Mouse (Mus musculus): ENCODE measurements around the gene Cmtm7. TPM values are rescaled to one million over a fixed set of nuclear protein-coding genes. Genes with fewer than 3 reads are reported as not detected.

Cmtm7 gene
- polyA plus RNA-seq, 1 experiment from 2014 or later: 57.0 TPM

GRCm38 (mm10) chr9:114778047-114778390, 3.6 kb downstream of the Cmtm7 start:
- WGBS: 89% methylated on average over 7 of the region's 7 CpGs
- H3K9me3 ChIP-seq (ENCODE audit: control insufficient read depth, low read length): no peaks in the 10 kb centered on the region
- no peaks in the 10 kb centered on the region for H3K36me3 ChIP-seq (ENCODE audit: control insufficient read depth, insufficient read depth, low read length)
- no peak overlapping the region for H3K9ac ChIP-seq (ENCODE audit: low read length)
- DNase-seq (ENCODE audit: low spot score): no peak
- H3K27ac ChIP-seq (ENCODE audit: low read depth, low read length): no peak overlapping the region
- H3K4me2 ChIP-seq (ENCODE audit: low read depth): no peak overlapping the region
- no peak overlapping the region for H3K4me3 ChIP-seq (ENCODE audit: low read depth, low read length)
- 0 out of 2 replicates have a peak, but pooled peaks cover 2% of the 10 kb centered on the region for H3K4me1 ChIP-seq (ENCODE audit: control insufficient read depth, insufficient read depth, low read length)
- ATAC-seq (ENCODE audit: insufficient read depth, low FRiP score, low TSS enrichment): no peak
- H3K27me3 ChIP-seq (ENCODE audit: control insufficient read depth, insufficient read depth, low read length): no peaks in the 10 kb centered on the region

- no peaks in the 10 kb centered on the region for H3K27me3 ChIP-seq (ENCODE audit: control insufficient read depth, insufficient read depth, low read length)
- no peak overlapping the region for H3K4me2 ChIP-seq (ENCODE audit: low read depth)
- WGBS: 88% methylated on average over 6 of the region's 6 CpGs
- H3K4me1 ChIP-seq (ENCODE audit: control insufficient read depth, insufficient read depth, low read length): 0 out of 2 replicates have a peak, but pooled peaks cover 2% of the 10 kb centered on the region
- DNase-seq (ENCODE audit: low spot score) (no peak), ATAC-seq (ENCODE audit: insufficient read depth, low FRiP score, low TSS enrichment) (no peak)
- H3K4me3 ChIP-seq (ENCODE audit: low read depth, low read length): no peak overlapping the region
- no peak overlapping the region for H3K27ac ChIP-seq (ENCODE audit: low read depth, low read length)
- H3K36me3 ChIP-seq (ENCODE audit: control insufficient read depth, insufficient read depth, low read length): peaks cover 3% of the 10 kb centered on the region; the same call in 1 of the 2 replicates
- H3K9me3 ChIP-seq (ENCODE audit: control insufficient read depth, low read length): no peaks in the 10 kb centered on the region
- H3K9ac ChIP-seq (ENCODE audit: low read length): no peak overlapping the region
Observed at GRCm38 (mm10) chr9:114777178-114778046, 4.2 kb downstream of the Cmtm7 start.

GRCm38 (mm10) chr9:114776361-114776760, 5.3 kb downstream of the Cmtm7 start:
- 0 out of 2 replicates have a peak, but pooled peaks cover 2% of the 10 kb centered on the region for H3K4me1 ChIP-seq (ENCODE audit: control insufficient read depth, insufficient read depth, low read length)
- H3K4me2 ChIP-seq (ENCODE audit: low read depth): no peak overlapping the region
- no peak overlapping the region for H3K9ac ChIP-seq (ENCODE audit: low read length)
- no peak overlapping the region for H3K4me3 ChIP-seq (ENCODE audit: low read depth, low read length)
- H3K27ac ChIP-seq (ENCODE audit: low read depth, low read length): no peak overlapping the region
- peaks cover 4% of the 10 kb centered on the region for H3K36me3 ChIP-seq (ENCODE audit: control insufficient read depth, insufficient read depth, low read length)
- no peaks in the 10 kb centered on the region for H3K27me3 ChIP-seq (ENCODE audit: control insufficient read depth, insufficient read depth, low read length)
- 84% methylated on average over 3 of the region's 3 CpGs for whole genome bisulfite sequencing
- H3K9me3 ChIP-seq (ENCODE audit: control insufficient read depth, low read length): no peaks in the 10 kb centered on the region
- ATAC-seq (ENCODE audit: insufficient read depth, low FRiP score, low TSS enrichment): no peak
- no peak for DNase-seq (ENCODE audit: low spot score)

- Histone ChIP-seq H3K9me3 (ENCODE audit: control insufficient read depth, low read length) (no peaks in the 10 kb centered on the region), H3K4me2 (ENCODE audit: low read depth) (no peak overlapping the region), H3K4me1 (ENCODE audit: control insufficient read depth, insufficient read depth, low read length) (no peaks in the 10 kb centered on the region), H3K9ac (ENCODE audit: low read length) (no peak overlapping the region), H3K27me3 (ENCODE audit: control insufficient read depth, insufficient read depth, low read length) (no peaks in the 10 kb centered on the region), H3K4me3 (ENCODE audit: low read depth, low read length) (no peak overlapping the region), H3K27ac (ENCODE audit: low read depth, low read length) (no peak overlapping the region), H3K36me3 (ENCODE audit: control insufficient read depth, insufficient read depth, low read length) (peaks cover 4% of the 10 kb centered on the region)
- ATAC-seq (ENCODE audit: insufficient read depth, low FRiP score, low TSS enrichment) (no peak), DNase-seq (ENCODE audit: low spot score) (no peak)
- WGBS: 75% methylated on average over 4 of the region's 4 CpGs
Observed at GRCm38 (mm10) chr9:114775272-114775671, 6.4 kb downstream of the Cmtm7 start.

- ATAC-seq (ENCODE audit: insufficient read depth, low FRiP score, low TSS enrichment) (no peak), DNase-seq (ENCODE audit: low spot score) (no peak)
- Histone ChIP-seq H3K4me2 (ENCODE audit: low read depth) (no peak overlapping the region), H3K9me3 (ENCODE audit: control insufficient read depth, low read length) (no peaks in the 10 kb centered on the region), H3K9ac (ENCODE audit: low read length) (no peak overlapping the region), H3K36me3 (ENCODE audit: control insufficient read depth, insufficient read depth, low read length) (peaks cover 4% of the 10 kb centered on the region), H3K4me1 (ENCODE audit: control insufficient read depth, insufficient read depth, low read length) (no peaks in the 10 kb centered on the region), H3K27ac (ENCODE audit: low read depth, low read length) (no peak overlapping the region), H3K27me3 (ENCODE audit: control insufficient read depth, insufficient read depth, low read length) (no peaks in the 10 kb centered on the region), H3K4me3 (ENCODE audit: low read depth, low read length) (no peak overlapping the region)
- WGBS: 85% methylated on average over 6 of the region's 6 CpGs
Observed at GRCm38 (mm10) chr9:114774629-114775028, 7.0 kb downstream of the Cmtm7 start.

GRCm38 (mm10) chr9:114771565-114771964, 10.1 kb downstream of the Cmtm7 start:
- no peaks in the 10 kb centered on the region for H3K27me3 ChIP-seq (ENCODE audit: control insufficient read depth, insufficient read depth, low read length)
- H3K9ac ChIP-seq (ENCODE audit: low read length): no peak overlapping the region
- ATAC-seq (ENCODE audit: insufficient read depth, low FRiP score, low TSS enrichment) (no peak), DNase-seq (ENCODE audit: low spot score) (no peak)
- H3K4me2 ChIP-seq (ENCODE audit: low read depth): no peak overlapping the region
- H3K4me1 ChIP-seq (ENCODE audit: control insufficient read depth, insufficient read depth, low read length): no peaks in the 10 kb centered on the region
- peaks cover 4% of the 10 kb centered on the region for H3K36me3 ChIP-seq (ENCODE audit: control insufficient read depth, insufficient read depth, low read length)
- H3K9me3 ChIP-seq (ENCODE audit: control insufficient read depth, low read length): no peaks in the 10 kb centered on the region
- no peak overlapping the region for H3K27ac ChIP-seq (ENCODE audit: low read depth, low read length)
- 88% methylated on average over 7 of the region's 7 CpGs for WGBS
- no peak overlapping the region for H3K4me3 ChIP-seq (ENCODE audit: low read depth, low read length)

- no peak overlapping the region for H3K9ac ChIP-seq (ENCODE audit: low read length)
- DNase-seq (ENCODE audit: low spot score): no peak
- no peaks in the 10 kb centered on the region for H3K27me3 ChIP-seq (ENCODE audit: control insufficient read depth, insufficient read depth, low read length)
- no peak overlapping the region for H3K27ac ChIP-seq (ENCODE audit: low read depth, low read length)
- 87% methylated on average over 4 of the region's 4 CpGs for WGBS
- no peak for ATAC-seq (ENCODE audit: insufficient read depth, low FRiP score, low TSS enrichment)
- no peak overlapping the region for H3K4me3 ChIP-seq (ENCODE audit: low read depth, low read length)
- peaks cover 4% of the 10 kb centered on the region for H3K36me3 ChIP-seq (ENCODE audit: control insufficient read depth, insufficient read depth, low read length)
- no peaks in the 10 kb centered on the region for H3K9me3 ChIP-seq (ENCODE audit: control insufficient read depth, low read length)
- no peak overlapping the region for H3K4me2 ChIP-seq (ENCODE audit: low read depth)
- no peaks in the 10 kb centered on the region for H3K4me1 ChIP-seq (ENCODE audit: control insufficient read depth, insufficient read depth, low read length)
Observed at GRCm38 (mm10) chr9:114770224-114770623, 11.4 kb downstream of the Cmtm7 start.

GRCm38 (mm10) chr9:114768066-114768465, 13.6 kb downstream of the Cmtm7 start:
- 58% methylated on average over 10 of the region's 10 CpGs for WGBS
- no peaks in the 10 kb centered on the region for H3K27me3 ChIP-seq (ENCODE audit: control insufficient read depth, insufficient read depth, low read length)
- no peak overlapping the region for H3K27ac ChIP-seq (ENCODE audit: low read depth, low read length)

GRCm38 (mm10) chr9:114767507-114767906, 14.1 kb downstream of the Cmtm7 start:
- Histone ChIP-seq H3K27me3 (ENCODE audit: control insufficient read depth, insufficient read depth, low read length) (no peaks in the 10 kb centered on the region), H3K27ac (ENCODE audit: low read depth, low read length) (no peak overlapping the region), H3K9me3 (ENCODE audit: control insufficient read depth, low read length) (no peaks in the 10 kb centered on the region), H3K9ac (ENCODE audit: low read length) (no peak overlapping the region), H3K4me1 (ENCODE audit: control insufficient read depth, insufficient read depth, low read length) (no peaks in the 10 kb centered on the region), H3K36me3 (ENCODE audit: control insufficient read depth, insufficient read depth, low read length) (peaks cover 2% of the 10 kb centered on the region), H3K4me2 (ENCODE audit: low read depth) (no peak overlapping the region), H3K4me3 (ENCODE audit: low read depth, low read length) (no peak overlapping the region)
- ATAC-seq (ENCODE audit: insufficient read depth, low FRiP score, low TSS enrichment): no peak
- no peak for DNase-seq (ENCODE audit: low spot score)
- WGBS: 79% methylated on average over 2 of the region's 2 CpGs

More at GRCm38 (mm10) chr9:114768066-114768465, 13.6 kb downstream of the Cmtm7 start:
- H3K4me3 ChIP-seq (ENCODE audit: low read depth, low read length): no peak overlapping the region
- H3K36me3 ChIP-seq (ENCODE audit: control insufficient read depth, insufficient read depth, low read length): peaks cover 4% of the 10 kb centered on the region
- no peaks in the 10 kb centered on the region for H3K9me3 ChIP-seq (ENCODE audit: control insufficient read depth, low read length)
- H3K4me2 ChIP-seq (ENCODE audit: low read depth): no peak overlapping the region
- no peak overlapping the region for H3K9ac ChIP-seq (ENCODE audit: low read length)
- no peaks in the 10 kb centered on the region for H3K4me1 ChIP-seq (ENCODE audit: control insufficient read depth, insufficient read depth, low read length)
- DNase-seq (ENCODE audit: low spot score) (no peak), ATAC-seq (ENCODE audit: insufficient read depth, low FRiP score, low TSS enrichment) (no peak)

All from neural tube, embryonic 11.5 days (tissue).